Mouse (Mus musculus) cerebral cortex, adult 2 months (tissue): ENCODE measurements around the gene Ethe1.

Experiments used
- WGBS: fragments of 180-500 bp; shearing (Covaris S2); methylation state at CpG from one replicate; pipeline ENCODE4 v1.1.7; 2018; 5-methylcytosine and 5-hydroxymethylcytosine counted together

Gene Ethe1

DNA sequence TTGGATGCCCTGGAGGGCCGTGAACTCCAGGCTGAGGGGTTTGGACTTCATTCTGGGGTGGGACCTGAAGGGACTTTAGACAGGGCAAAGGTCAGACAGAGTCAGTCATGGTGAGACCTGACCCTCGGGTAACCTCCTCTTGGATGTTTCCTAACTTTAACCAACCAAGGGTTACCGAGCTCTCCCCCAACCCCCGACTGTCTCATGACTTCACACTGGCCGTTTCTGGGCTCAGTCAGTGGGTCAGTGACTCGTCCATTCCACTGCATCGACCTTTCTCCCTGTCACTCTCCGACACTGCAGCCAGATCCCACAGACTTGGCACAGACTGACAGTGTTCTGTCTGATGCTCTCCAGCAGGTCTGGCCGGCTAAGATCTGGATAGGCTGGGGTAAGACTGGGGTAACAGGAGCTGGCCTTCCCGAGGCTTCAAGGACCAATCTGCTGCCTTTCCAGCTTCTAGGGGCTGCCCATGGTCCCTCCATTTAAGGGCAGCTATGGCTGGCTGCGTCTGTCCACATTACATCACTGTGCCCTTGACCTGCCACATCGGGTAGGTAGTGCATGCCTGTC is 13.0 kb upstream of the Ethe1 start:
- whole genome bisulfite sequencing = 66% methylated on average over 12 of the region's 12 CpGs

DNA sequence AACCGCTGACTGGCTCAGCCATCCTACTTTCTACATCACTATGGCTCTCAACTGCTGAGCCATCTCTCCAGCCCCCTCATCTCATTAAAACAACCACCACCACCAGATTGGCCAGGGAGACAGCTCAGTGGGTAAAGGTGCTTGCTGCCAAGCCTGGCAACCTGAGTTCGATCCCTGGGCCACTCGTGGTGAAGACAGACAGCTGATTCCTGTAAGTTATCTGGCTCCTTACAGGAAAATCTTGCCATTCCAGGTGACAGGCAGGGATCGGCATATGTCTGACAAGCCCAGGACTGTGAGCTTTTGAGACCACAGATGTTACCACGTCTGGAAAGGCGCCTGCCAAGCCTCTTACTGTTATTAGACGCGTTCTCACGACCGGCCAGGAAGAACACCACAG is 9.5 kb upstream of the Ethe1 start:
- 94% methylated on average over 10 of the region's 10 CpGs for WGBS

- 88% methylated on average over 6 of the region's 6 CpGs for WGBS
Observed at GRCm38 (mm10) chr7:24584876-24585275, 2.5 kb upstream of the Ethe1 start.

DNA sequence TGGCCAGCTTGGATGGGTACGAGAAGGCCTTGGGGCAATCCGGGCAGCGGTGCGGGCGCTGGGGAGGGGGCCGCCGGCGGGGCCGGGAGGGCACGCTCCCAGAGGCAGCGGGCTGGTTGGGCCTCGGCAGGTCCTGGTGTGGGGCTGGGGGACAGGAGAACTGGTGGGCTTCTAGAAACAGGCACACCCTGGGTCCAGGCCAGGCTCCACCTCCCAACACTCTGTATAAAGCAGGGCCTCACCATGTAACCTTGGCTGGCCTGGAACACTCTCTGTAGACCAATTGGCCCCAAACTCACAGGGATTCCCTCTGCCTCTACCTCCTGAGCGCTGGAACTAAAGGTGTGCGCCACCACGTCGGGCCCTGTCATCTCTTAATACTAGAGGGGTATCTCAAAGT is 1.3 kb upstream of the Ethe1 start:
- WGBS = 59% methylated on average over 16 of the region's 16 CpGs

DNA sequence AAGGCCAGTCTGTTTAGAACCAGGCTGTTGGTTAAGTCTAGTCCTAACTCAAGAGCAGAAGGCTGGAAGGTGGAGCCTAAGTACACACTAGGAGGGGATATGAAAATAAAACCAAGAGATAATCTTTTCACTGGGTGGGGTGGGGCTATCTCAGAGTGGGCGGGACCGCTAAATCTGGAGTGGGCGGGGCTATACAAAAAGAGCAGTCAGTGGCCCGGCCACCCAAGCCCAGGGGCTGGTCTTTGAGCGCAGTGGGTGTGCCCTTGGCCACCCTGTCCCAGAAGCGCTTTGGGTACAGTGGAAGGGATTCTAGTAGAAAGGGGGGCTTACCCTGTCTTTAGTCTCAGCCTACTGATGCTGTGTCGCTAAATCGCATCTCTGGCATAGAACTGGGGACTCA is 515 bp upstream of the Ethe1 start:
- WGBS = 7% methylated on average over 8 of the region's 8 CpGs

GRCm38 (mm10) chr7:24588336-24588735 is 993 bp downstream of the Ethe1 start:
- WGBS = 81% methylated on average over 13 of the region's 13 CpGs

DNA sequence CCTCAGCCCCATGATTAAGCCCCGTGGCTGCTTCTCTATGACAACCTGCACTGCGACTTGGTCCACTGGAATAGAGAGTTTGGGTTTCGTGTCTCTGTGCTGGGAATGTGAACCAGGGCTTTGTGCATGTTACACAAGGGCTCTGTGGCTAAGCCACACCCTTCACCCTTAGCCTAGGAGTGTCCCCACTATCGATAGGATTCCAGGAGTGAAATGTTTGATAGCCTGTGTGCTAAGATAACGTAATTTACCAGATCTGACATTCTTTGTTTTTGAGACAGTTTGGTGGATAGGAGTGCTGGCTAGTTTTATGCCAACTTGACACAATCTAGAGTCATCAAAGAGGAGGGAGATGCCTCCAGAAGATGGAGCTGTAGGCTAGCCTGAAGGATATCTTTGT is 4.4 kb downstream of the Ethe1 start:
- 83% methylated on average over 5 of the region's 5 CpGs for whole genome bisulfite sequencing

DNA sequence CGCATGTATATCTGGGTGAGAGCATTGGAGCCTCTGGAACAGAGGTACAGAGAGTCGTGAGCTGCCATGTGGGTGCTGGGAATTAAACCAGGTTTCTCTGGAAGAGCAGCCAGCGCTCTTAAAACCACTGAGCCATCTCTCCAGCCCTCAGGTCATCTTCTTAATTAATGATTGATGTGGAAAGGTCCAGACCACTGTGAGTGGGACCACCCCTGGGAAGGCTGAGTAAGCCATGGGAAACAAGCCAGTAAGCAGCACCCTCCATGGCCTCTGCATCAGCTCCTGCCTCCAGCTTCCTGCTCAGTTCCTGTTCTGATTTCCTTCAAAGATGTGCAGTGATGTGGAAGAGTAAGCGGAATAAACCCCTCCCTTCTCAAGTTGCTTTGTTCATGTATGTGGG is 4.8 kb downstream of the Ethe1 start:
- 42% methylated on average over 4 of the region's 4 CpGs for WGBS

- 67% methylated on average over 6 of the region's 6 CpGs for WGBS
Observed at GRCm38 (mm10) chr7:24592781-24593180, 5.4 kb downstream of the Ethe1 start.

- 1% methylated on average over 39 of the region's 39 CpGs for WGBS
Observed at GRCm38 (mm10) chr7:24593621-24594308, 6.4 kb downstream of the Ethe1 start.

- 17% methylated on average over 13 of the region's 13 CpGs for WGBS
Observed at GRCm38 (mm10) chr7:24594309-24594803, 7.0 kb downstream of the Ethe1 start.

DNA sequence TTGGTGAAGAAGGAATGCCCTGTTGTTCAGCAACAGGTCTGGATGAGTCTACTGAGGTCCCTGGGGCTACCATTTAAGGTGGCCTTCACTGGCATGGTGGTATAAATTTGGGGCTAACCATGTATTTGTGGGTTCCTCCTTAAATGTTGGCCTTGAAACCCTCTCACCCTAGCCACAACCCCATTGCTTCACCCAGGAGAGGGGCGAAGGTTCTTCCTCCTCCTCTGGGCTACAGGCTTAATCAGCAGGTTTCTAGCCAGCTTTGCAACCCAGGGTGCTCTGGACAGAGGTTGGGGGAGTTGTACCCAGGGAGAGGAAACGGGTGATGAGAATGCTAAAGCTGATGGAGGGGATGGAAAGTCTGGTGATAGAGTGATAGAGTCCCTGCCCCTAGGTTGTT is 8.1 kb downstream of the Ethe1 start:
- WGBS = 84% methylated on average over 2 of the region's 2 CpGs

DNA sequence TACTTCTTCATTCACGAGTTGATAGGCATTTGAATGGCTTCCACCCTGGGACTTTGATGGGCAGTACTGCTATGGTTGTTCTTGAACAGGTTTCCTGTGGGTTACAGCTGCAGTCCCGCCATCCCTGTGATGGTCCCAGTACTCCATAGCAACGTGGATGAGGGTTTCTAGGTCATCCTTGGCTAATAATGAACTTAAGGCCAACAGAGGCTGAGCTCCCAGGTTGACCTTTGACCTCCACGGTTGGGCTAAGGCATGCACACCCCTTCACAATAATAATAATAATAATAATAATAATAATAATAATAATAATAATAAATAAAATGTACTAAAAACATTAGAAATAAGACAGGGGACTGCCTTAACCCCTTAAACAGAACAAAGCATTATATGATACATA is 10.8 kb downstream of the Ethe1 start:
- 85% methylated on average over 4 of the region's 4 CpGs for WGBS

- 85% methylated on average over 15 of the region's 15 CpGs for WGBS
Observed at GRCm38 (mm10) chr7:24599211-24600067, 12.1 kb downstream of the Ethe1 start.

- 3% methylated on average over 13 of the region's 13 CpGs for WGBS
Observed at GRCm38 (mm10) chr7:24600941-24601597, 13.7 kb downstream of the Ethe1 start.

DNA sequence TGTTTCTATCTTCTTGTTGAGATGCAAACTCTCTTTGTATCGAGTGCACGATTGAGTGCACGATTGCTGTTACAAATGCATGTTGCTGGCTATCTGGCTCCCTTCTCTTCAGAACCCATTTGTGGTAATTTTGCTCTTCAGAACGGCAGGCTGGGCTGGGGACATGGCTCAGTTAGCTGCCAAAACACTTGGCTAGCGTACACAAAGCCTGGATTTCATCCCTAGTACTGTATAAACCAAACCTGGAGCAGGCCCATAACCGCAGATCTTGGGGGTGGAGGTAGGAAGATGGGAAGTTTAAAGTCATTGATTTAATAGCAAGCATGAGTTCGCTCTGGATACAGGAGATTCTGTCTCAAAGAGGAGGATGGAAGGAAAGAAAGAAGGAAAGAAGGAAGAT is 18.2 kb downstream of the Ethe1 start:
- 55% methylated on average over 7 of the region's 7 CpGs for WGBS

DNA sequence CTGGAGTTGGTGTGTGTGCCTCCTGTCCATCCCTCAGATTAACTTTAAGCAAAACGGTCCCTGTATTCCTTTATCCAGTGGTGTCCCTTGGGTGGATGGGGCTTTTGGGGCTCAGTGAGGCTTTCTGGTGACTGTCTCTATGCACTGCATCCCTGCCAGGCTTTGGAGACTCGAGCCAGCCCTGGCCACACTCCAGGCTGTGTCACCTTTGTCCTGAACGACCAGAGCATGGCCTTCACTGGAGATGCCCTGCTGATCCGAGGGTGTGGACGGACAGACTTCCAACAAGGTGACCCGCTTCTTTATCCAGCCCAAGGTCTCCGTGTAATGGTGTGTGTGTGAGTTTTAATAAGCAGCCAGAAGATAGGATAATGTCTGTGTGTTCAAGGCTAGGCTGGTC is 18.7 kb downstream of the Ethe1 start:
- WGBS = 86% methylated on average over 7 of the region's 7 CpGs

- whole genome bisulfite sequencing = 74% methylated on average over 6 of the region's 6 CpGs
Observed at GRCm38 (mm10) chr7:24608017-24608416, 20.7 kb downstream of the Ethe1 start.

DNA sequence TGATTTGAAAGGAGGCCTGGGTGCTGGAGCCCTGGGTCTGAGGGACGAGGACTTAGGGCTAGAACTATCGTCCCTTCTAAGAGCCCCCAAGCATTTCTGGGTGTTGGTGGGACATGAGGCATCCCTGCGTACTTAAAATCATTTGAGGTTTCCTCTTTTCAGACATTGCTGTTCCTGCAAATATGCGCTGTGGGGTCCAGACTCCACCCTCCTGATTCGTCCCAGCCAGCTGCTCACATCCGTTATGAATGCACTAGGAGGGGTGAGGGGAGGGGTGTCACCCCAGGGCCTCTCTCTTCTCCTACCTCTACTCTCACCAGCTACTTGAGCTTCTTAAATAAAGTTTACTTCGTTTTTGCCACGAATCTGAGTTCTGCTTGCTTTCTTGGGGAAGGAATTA is 21.2 kb downstream of the Ethe1 start:
- whole genome bisulfite sequencing = 87% methylated on average over 8 of the region's 8 CpGs

DNA sequence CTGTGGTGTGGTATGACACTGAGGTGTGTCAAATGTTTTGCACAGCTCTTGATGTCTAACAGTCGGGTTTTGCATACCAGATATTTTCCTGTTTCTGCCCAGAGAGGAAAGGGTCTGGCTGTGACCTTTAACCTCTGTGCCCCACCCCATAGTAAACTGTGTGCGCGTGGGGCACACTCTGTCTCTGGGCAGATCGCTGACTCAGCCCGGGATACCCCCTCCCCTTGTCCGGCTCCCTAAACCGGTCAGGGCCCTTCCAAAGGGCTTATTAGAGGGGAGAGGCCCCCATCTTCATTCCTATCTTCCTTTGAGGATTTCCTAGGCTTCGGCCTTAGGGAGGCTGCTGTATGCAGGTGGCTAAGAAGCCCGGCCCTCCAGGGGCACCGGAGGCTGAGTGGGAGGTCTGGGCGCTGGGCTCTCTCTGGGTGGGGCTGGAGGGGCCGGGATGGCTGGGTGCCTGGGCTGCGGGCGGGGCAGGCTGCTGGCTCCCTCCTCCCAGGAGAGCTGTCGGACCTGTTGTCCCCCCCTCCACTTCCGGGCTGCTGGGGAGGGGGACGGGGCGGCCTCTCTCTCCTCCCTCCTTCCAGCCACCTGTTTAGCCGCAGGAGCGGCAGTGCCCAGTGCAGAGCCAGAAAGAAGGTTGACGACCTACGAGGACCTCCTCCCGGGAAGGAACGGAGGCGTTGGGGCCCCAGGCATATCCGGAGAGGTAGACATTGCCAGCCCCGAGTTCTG is 23.0 kb downstream of the Ethe1 start, which contains the start of gene Phldb3:
Gene Phldb3, plus strand, starts transcription at position 620 of the 735 bp plus-strand sequence.
- whole genome bisulfite sequencing = 16% methylated on average over 27 of the region's 27 CpGs

GRCm38 (mm10) chr7:24610879-24611494 is 23.6 kb downstream of the Ethe1 start:
- 3% methylated on average over 36 of the region's 36 CpGs for WGBS
